Mouse (Mus musculus) lung, postnatal 0 days (tissue): ENCODE measurements at regions not wholly inside any gene's neighbourhood (a gene's known extent, or its start where the extent isn't known, plus 50 kb on each side); places are given as distances from the start of the nearest gene placed in this dataset.

Experiments
- CTCF ChIP-seq: IDR thresholded peaks from 2 replicates; pipeline ENCODE4 v1.5.1; 2016; ENCODE audit warnings: antibody characterized with exemption, mild to moderate bottlenecking
- EP300 ChIP-seq: IDR thresholded peaks from 2 replicates; pipeline ENCODE4 v1.6.1; 2016; ENCODE audit warnings: antibody characterized with exemption, mild to moderate bottlenecking, control low read depth

DNA sequence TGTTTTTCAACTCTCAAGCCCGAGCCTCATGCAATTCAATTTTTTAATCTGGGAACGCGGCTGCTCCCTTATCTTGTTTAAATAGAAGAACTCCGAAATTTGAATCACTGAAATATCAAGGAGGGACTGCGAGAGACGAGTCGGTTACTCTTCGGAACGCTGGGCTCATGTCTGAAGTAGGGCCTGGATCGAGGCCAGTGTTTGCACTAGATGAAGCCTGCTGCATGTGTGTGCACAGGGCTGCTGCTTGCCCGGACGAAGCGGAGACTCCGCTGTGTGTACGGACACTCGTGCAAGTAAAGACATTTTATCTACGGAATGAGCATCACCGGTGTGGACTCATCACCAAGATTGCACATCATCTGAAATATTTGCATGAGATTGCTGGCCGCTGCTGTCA lies 407.4 kb downstream of the Zfp536 start:
- no peak for TF ChIP-seq CTCF
- TF ChIP-seq EP300, result no peak
